Comparison of ENCODE assay signal across 8 mouse cellular contexts in genomic region chr15:3978279-3978678, GRCm38 (mm10). TPM values are rescaled to one million over a fixed set of nuclear protein-coding genes. Genes with fewer than 3 reads are reported as not detected.
A peak's percentile ranks its signal among the peaks of the same experiment; 100 is the strongest.
DNase-seq lines count a peak whose midpoint lies in the region; ATAC-seq lines count a peak whose summit lies in the region.

No protein-coding gene starts in this region.

- H3K27me3 ChIP-seq in embryonic facial prominence, embryonic 13.5 days = no peaks in the 10 kb centered on the region
- H3K27me3 ChIP-seq in embryonic facial prominence, embryonic 10.5 days (replicated peaks; ENCODE audit: low read depth, poor library complexity, severe bottlenecking) = no peaks in the 10 kb centered on the region
- no peaks in the 10 kb centered on the region for H3K27me3 ChIP-seq in intestine, embryonic 14.5 days (replicated peaks; ENCODE audit: control insufficient read depth, insufficient read depth, low read length)
- no peaks in the 10 kb centered on the region for H3K27me3 ChIP-seq in intestine, embryonic 16.5 days (replicated peaks; ENCODE audit: control insufficient read depth, insufficient read depth, low read length)
- no peaks in the 10 kb centered on the region for H3K27me3 ChIP-seq in midbrain, embryonic 13.5 days

- no peak overlapping the region for H3K27ac ChIP-seq in embryonic facial prominence, embryonic 13.5 days
- H3K27ac ChIP-seq in embryonic facial prominence, embryonic 10.5 days (replicated peaks) = no peak overlapping the region
- H3K27ac ChIP-seq in intestine, embryonic 14.5 days (ENCODE audit: low read depth) = no peak overlapping the region
- H3K27ac ChIP-seq in intestine, embryonic 16.5 days (ENCODE audit: low read length) = no peak overlapping the region
- no peak overlapping the region for H3K27ac ChIP-seq in midbrain, embryonic 13.5 days

- H3K4me1 ChIP-seq in embryonic facial prominence, embryonic 13.5 days = no peaks in the 10 kb centered on the region
- H3K4me1 ChIP-seq in embryonic facial prominence, embryonic 10.5 days = 0 out of 2 replicates have a peak, but pooled peaks cover 4% of the 10 kb centered on the region
- no peaks in the 10 kb centered on the region for H3K4me1 ChIP-seq in intestine, embryonic 14.5 days (replicated peaks; ENCODE audit: control insufficient read depth, insufficient read depth, low read length)
- H3K4me1 ChIP-seq in intestine, embryonic 16.5 days (ENCODE audit: control insufficient read depth, insufficient read depth, low read length) = peaks cover 7% of the 10 kb centered on the region; the same call in 1 of the 2 replicates
- H3K4me1 ChIP-seq in midbrain, embryonic 13.5 days (replicated peaks) = peaks cover 7% of the 10 kb centered on the region; the same call in 1 of the 2 replicates

- no peak overlapping the region for H3K4me3 ChIP-seq in embryonic facial prominence, embryonic 13.5 days
- no peak overlapping the region for H3K4me3 ChIP-seq in embryonic facial prominence, embryonic 10.5 days
- peak overlapping the region; percentile 60; the same call in 1 of the 2 replicates for H3K4me3 ChIP-seq in intestine, embryonic 14.5 days (ENCODE audit: low read depth, low read length)
- no peak overlapping the region for H3K4me3 ChIP-seq in intestine, embryonic 16.5 days (ENCODE audit: low read length)
- no peak overlapping the region for H3K4me3 ChIP-seq in midbrain, embryonic 13.5 days (replicated peaks)

- WGBS in embryonic facial prominence, embryonic 13.5 days = 89% methylated on average over 2 of the region's 2 CpGs
- 87% methylated on average over 2 of the region's 2 CpGs for WGBS in embryonic facial prominence, embryonic 10.5 days
- WGBS in intestine, embryonic 14.5 days = 91% methylated on average over 2 of the region's 2 CpGs
- 94% methylated on average over 2 of the region's 2 CpGs for WGBS in intestine, embryonic 16.5 days
- WGBS in midbrain, embryonic 13.5 days = 96% methylated on average over 2 of the region's 2 CpGs

- H3K36me3 ChIP-seq in embryonic facial prominence, embryonic 13.5 days = peaks cover 12% of the 10 kb centered on the region; the same call in 1 of the 2 replicates
- H3K36me3 ChIP-seq in embryonic facial prominence, embryonic 10.5 days (replicated peaks) = peaks cover 19% of the 10 kb centered on the region
- H3K36me3 ChIP-seq in intestine, embryonic 14.5 days (ENCODE audit: control insufficient read depth, insufficient read depth, low read length) = peaks cover 11% of the 10 kb centered on the region
- H3K36me3 ChIP-seq in intestine, embryonic 16.5 days (ENCODE audit: control insufficient read depth, insufficient read depth, low read length) = no peaks in the 10 kb centered on the region
- 0 out of 2 replicates have a peak, but pooled peaks cover 4% of the 10 kb centered on the region for H3K36me3 ChIP-seq in midbrain, embryonic 13.5 days

- no peak for ATAC-seq in embryonic facial prominence, embryonic 13.5 days (ENCODE audit: insufficient number of reproducible peaks, insufficient read depth, low FRiP score, low TSS enrichment, low read depth)
- ATAC-seq in intestine, embryonic 14.5 days (replicated peaks; ENCODE audit: low FRiP score, low TSS enrichment, low read depth) = no peak
- ATAC-seq in intestine, embryonic 16.5 days = no peak
- ATAC-seq in midbrain, embryonic 13.5 days = 0 out of 2 replicates have a peak, but pooled peaks have one; percentile 13

- H3K9ac ChIP-seq in embryonic facial prominence, embryonic 13.5 days = no peak overlapping the region
- no peak overlapping the region for H3K9ac ChIP-seq in intestine, embryonic 14.5 days (ENCODE audit: low read length)
- no peak overlapping the region for H3K9ac ChIP-seq in intestine, embryonic 16.5 days (ENCODE audit: low read depth, low read length)
- no peak overlapping the region for H3K9ac ChIP-seq in midbrain, embryonic 13.5 days (replicated peaks)

- peak overlapping the region; percentile 71 for H3K4me2 ChIP-seq in embryonic facial prominence, embryonic 13.5 days
- H3K4me2 ChIP-seq in intestine, embryonic 14.5 days (ENCODE audit: low read length) = peak overlapping the region; percentile 58; the same call in 1 of the 2 replicates
- no peak overlapping the region for H3K4me2 ChIP-seq in intestine, embryonic 16.5 days (ENCODE audit: low read depth, low read length)
- no peak overlapping the region for H3K4me2 ChIP-seq in midbrain, embryonic 13.5 days (replicated peaks)

- H3K9me3 ChIP-seq in embryonic facial prominence, embryonic 13.5 days = no peaks in the 10 kb centered on the region
- no peaks in the 10 kb centered on the region for H3K9me3 ChIP-seq in embryonic facial prominence, embryonic 10.5 days
- no peaks in the 10 kb centered on the region for H3K9me3 ChIP-seq in intestine, embryonic 14.5 days (ENCODE audit: control insufficient read depth, low read length)
- no peaks in the 10 kb centered on the region for H3K9me3 ChIP-seq in intestine, embryonic 16.5 days (ENCODE audit: control insufficient read depth, low read length)
- H3K9me3 ChIP-seq in midbrain, embryonic 13.5 days = no peaks in the 10 kb centered on the region

- DNase-seq in embryonic facial prominence, embryonic 10.5 days (ENCODE audit: low spot score) = no peak
- DNase-seq in intestine, embryonic 14.5 days (ENCODE audit: low spot score) = no peak
- peak; percentile 27 for DNase-seq in A20 (ENCODE audit: low read depth, low spot score)
- no peak for DNase-seq in embryo, embryonic 9.5 days (ENCODE audit: extremely low spot score)
- no peak for DNase-seq in urinary bladder, postnatal 25 days (ENCODE audit: low spot score)

RNA-seq across cellular contexts. Expression of gene Fbxo4, which starts 1.1 kb away (rescaled TPM):
- 9.8 and 10.6 TPM in 2 replicates for polyA plus RNA-seq in embryonic facial prominence, embryonic 13.5 days (2015; fragmentation: Nextera tagmentation; extraction: Ambion mirVana)
- 4.1 and 4.2 TPM in 2 replicates for polyA plus RNA-seq in embryonic facial prominence, embryonic 10.5 days (2016; fragmentation: Nextera tagmentation; extraction: Ambion mirVana)
- polyA plus RNA-seq in intestine, embryonic 14.5 days (2014; fragmentation: Nextera tagmentation; extraction: Ambion mirVana) = 9.0 and 10.8 TPM in 2 replicates
- 9.5 and 9.7 TPM in 2 replicates for polyA plus RNA-seq in intestine, embryonic 16.5 days (2015; fragmentation: Nextera tagmentation; extraction: Ambion mirVana)
- polyA plus RNA-seq in midbrain, embryonic 13.5 days (2015; fragmentation: Nextera tagmentation; extraction: Ambion mirVana) = 6.3 and 7.3 TPM in 2 replicates

RNA-seq across cellular contexts. Expression of gene AW549877, which starts 17.3 kb away (rescaled TPM):
- polyA plus RNA-seq in embryonic facial prominence, embryonic 13.5 days (2015; fragmentation: Nextera tagmentation; extraction: Ambion mirVana) = 29.7 and 36.0 TPM in 2 replicates
- polyA plus RNA-seq in embryonic facial prominence, embryonic 10.5 days (2016; fragmentation: Nextera tagmentation; extraction: Ambion mirVana) = 35.0 and 35.5 TPM in 2 replicates
- polyA plus RNA-seq in intestine, embryonic 14.5 days (2014; fragmentation: Nextera tagmentation; extraction: Ambion mirVana) = 48.1 and 49.8 TPM in 2 replicates
- 26.6 and 33.2 TPM in 2 replicates for polyA plus RNA-seq in intestine, embryonic 16.5 days (2015; fragmentation: Nextera tagmentation; extraction: Ambion mirVana)
- 42.1 and 47.1 TPM in 2 replicates for polyA plus RNA-seq in midbrain, embryonic 13.5 days (2015; fragmentation: Nextera tagmentation; extraction: Ambion mirVana)

RNA-seq across cellular contexts. Expression of gene Oxct1, which starts 47.9 kb away (rescaled TPM):
- 230 and 267 TPM in 2 replicates for polyA plus RNA-seq in embryonic facial prominence, embryonic 13.5 days (2015; fragmentation: Nextera tagmentation; extraction: Ambion mirVana)
- 102 and 122 TPM in 2 replicates for polyA plus RNA-seq in embryonic facial prominence, embryonic 10.5 days (2016; fragmentation: Nextera tagmentation; extraction: Ambion mirVana)
- polyA plus RNA-seq in intestine, embryonic 14.5 days (2014; fragmentation: Nextera tagmentation; extraction: Ambion mirVana) = 199 and 206 TPM in 2 replicates
- 184 and 212 TPM in 2 replicates for polyA plus RNA-seq in intestine, embryonic 16.5 days (2015; fragmentation: Nextera tagmentation; extraction: Ambion mirVana)
- polyA plus RNA-seq in midbrain, embryonic 13.5 days (2015; fragmentation: Nextera tagmentation; extraction: Ambion mirVana) = 211 and 247 TPM in 2 replicates

Comparison
In these comparisons a context has a peak if more than half of its experiments do, and no peak if none do; other contexts are left out.
1. H3K4me2 ChIP-seq: peak in embryonic facial prominence, embryonic 13.5 days (single experiment) and intestine, embryonic 14.5 days (single experiment); none in intestine, embryonic 16.5 days (single experiment) and midbrain, embryonic 13.5 days (single experiment).